Mouse (Mus musculus): ENCODE measurements around the gene Urod.

Urod gene

DNA sequence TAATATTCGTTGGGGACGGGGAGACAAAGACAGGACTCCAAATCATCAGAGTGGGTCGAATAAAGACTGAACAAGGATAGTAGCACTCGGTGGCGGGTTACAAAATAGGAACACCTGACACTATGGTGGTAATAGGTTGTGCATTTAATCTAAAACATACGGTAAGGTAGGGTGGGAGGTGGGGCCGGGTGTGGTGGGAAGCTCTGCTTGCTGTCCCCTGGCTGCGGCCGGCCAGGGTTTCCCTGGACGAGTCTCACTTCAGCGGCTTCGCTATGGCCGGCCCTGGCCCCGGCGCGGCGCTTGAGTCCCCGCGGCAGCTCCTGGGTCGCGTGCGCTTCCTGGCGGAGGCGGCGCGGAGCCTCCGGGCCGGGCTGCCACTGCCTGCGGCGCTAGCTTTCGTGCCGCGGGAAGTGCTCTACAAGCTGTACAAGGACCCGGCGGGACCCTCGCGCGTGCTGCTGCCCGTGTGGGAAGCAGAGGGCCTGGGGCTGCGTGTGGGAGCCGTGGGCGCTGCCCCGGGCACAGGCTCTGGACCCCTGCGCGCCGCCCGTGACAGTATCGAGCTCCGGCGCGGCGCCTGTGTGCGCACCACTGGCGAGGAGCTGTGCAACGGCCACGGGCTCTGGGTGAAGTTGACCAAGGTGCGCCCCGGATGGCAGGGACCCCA, 1.1 kb upstream of the Urod start, which contains the start of gene Hectd3:
Gene Hectd3 (plus strand): TSS at position 187 of the 667 bp plus-strand sequence.
- DNase-seq (ENCODE audit: low spot score): peak; percentile 82

DNA sequence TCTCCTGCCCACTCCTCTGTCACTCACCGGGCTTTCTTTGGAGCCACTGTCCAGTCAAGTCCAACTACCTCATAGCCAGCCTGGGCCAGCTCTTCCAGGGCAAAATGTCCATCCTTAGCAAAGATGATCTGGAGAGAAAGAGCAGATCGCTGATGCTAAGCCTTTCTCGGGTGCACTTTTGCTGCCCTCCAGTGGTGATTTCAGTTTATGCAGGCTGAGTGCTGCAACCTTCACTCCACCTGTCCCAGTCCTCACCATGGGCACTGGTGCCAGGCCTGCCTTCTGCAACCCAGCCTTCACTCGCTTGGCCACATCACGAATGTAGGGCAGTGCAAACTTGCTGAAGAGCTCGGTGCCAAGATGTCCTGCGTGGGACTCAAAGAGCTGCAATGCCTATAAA, 2.8 kb downstream of the Urod start:
- DNase-seq (ENCODE audit: low spot score): peak; percentile 53

DNA sequence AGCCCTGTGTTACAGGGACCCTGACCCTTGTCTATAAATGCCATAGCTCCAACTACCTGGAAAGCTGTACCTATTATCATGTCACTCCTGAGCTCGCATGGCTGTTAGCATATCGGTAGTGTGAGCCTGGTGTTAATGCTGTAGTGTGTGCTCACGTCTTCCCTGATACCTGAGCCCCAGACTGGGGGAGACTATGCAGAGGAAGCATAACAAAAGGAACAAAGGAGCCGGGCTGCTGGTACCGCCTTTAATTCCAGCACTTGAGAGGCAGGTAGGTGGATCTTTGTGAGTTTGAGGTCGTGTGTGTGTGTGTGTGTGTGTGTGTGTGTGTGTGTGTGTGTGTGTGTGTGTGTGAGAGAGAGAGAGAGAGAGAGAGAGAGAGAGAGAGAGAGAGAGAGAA, 4.5 kb downstream of the Urod start:
- DNase-seq (ENCODE audit: low spot score): no peak

DNA sequence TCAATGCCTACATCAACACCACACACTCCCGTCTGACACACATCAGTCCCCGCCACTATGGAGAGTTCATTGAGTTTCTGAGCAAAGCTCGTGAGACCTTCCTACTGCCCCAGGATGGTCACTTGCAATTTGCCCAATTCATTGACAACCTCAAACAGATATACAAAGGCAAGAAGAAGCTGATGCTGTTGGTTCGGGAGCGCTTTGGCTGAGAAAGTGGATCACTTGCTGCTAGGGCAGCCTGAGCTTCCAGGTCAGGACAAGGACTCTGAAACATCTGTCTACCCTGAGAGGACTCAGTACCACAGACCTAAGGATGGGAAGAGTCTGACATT, 7.1 kb downstream of the Urod start:
- DNase-seq (ENCODE audit: low spot score): no peak

DNA sequence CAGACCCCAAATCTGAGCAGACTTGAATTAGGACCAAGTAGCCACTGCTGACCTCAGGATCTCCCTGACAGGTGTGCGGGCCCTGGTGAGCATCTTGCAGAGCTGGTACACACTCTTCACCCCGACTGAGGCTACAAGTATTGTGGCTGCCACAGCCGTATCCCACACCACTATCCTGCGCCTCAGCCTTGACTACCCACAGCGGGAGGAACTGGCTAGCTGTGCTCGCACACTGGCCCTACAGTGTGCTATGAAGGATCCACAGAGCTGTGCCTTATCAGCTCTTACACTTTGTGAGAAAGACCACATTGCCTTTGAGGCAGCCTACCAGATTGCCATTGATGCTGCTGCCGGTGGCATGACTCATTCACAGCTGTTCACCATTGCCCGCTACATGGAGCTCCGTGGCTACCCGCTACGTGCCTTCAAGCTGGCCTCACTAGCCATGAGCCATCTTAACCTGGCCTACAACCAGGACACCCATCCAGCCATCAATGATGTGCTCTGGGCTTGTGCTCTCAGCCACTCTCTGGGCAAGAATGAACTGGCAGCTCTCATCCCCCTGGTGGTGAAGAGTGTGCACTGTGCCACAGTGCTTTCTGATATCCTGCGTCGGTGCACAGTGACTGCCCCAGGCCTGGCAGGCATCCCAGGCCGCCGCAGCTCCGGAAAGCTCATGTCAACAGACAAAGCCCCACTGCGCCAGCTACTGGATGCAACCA, 7.7 kb downstream of the Urod start:
- DNase-seq (ENCODE audit: low spot score): no peak

DNA sequence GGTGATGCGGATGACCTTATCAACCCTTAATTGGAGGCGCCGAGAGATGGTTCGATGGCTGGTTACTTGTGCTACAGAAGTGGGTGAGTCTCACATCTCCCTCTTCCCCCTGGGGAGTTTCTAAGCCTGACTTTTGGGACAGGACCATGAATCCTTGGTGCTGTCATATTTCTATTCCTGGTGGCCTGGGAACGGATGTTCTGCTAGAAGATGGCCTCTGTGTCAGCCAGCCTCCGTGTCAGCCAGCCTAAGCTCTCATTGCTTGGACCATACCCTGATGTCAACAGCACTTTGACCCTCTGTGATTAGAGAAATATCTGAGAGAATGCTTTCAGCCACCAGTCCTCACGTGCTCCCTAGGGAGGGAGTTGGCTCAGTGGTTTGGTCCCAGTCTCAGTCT, 8.5 kb downstream of the Urod start:
- no peak for DNase-seq (ENCODE audit: low spot score)

DNA sequence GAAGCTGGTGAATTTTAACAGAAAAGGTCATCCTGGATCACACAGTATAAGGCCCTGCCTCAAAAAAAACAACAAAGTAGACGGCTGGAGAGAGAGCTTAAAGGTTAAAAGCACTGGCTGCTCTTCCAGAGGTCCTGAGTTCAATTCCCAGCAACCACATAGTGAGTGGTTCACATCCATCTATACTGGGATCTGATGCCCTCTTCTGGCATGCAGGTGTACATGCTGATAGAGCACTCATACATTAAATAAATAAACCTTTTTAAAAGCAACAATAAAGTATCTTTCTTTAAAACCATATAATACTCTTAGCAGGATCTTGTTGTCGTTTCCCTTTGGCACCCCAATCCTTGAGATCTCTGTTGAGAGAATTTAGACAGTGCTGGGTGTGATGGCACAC, 17.7 kb downstream of the Urod start:
- DNase-seq (ENCODE audit: low spot score): no peak

DNA sequence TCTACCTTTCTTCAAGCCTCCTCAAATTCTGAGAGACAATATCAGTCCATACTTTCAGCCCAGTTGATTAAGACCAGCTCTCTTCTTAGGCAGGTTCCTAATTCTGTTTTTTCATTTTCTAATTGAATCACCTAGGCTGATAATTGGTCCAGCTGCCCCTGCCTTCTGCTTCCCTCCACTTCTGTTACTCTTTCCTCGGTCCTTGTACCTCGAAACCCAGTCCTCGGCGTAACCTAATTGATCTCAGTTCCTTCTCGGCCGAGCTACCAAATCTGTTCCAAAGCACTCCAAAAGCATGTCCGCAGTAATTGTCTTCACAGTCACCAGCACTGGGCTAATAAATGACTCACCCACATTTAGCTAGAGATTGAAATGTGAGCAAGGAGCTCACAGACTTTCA, 39.3 kb downstream of the Urod start:
- no peak for DNase-seq (ENCODE audit: low spot score)

DNA sequence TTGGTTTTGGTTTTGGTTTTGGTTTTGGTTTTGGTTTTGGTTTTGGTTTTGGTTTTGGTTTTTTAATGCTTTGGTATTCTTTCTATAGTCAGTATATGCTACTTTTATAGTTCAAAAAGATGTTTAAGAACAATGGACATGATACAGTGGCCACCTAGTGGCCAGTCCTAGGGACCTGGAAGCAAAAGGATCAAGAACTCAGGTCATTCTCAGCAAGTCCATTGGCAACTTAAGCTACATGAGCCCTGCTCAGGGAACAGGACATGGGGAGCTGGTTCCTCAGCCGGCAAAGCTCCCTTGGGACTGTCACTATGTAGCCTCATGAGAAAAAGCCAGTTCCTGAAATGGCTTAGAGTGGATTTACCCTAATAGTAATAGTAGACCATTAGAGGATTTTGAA, 42.6 kb downstream of the Urod start:
- DNase-seq (ENCODE audit: low spot score): no peak

DNA sequence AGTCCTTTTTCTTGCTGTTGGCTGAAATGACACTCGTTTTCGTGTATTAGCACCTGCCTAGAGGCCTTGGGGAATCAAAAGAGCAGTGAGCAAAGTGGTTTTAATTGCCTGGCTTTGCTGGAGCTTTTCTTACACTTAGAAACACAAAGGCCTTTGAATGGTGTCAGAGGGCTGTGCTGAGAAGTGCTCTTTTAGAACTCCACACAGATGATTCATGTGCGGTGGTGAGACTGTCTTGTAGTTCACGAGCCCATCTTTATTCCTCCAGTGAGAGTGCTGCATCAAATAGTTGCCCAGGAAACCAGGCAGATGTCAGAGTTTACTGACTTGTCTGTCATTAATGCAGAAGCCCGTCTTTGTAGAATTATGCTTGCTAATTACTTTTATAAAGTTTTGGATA, 50.2 kb downstream of the Urod start:
- no peak for DNase-seq (ENCODE audit: low spot score)

DNA sequence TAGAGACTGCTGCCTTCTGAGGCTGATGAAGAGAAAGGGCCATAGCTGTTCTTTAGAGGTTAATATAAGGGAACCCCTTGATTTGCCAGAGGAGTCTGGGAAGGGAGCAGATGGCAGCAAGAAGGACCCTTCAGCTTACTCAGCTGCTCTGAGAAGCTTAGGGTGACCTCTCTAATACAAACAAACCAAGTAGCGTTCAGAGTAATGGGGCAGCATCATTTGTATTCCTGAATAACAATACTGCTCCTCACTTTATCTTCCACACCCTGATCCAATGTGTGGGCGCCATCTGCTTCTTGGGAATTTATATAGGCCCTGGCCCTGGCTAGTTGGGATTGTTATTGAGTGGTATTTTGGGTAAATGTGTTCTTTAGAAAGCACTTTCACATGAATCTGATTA, 51.5 kb downstream of the Urod start:
- no peak for DNase-seq (ENCODE audit: low spot score)

All from yolk sac, embryonic 10.5 days (tissue).